Mouse (Mus musculus) layer of hippocampus, adult 8-10 months (tissue): ENCODE measurements around the gene Arpin. TPM values are rescaled to one million over a fixed set of nuclear protein-coding genes. Genes with fewer than 3 reads are reported as not detected.

Experiments used
- DNase-seq, 2 experiments: peaks; one replicate each; pipeline ENCODE4 v3.0.0; 2022; ENCODE audit warnings: low spot score in 2 of 2
- total RNA-seq, 4 experiments: library from RNA; stranded (reverse); gene quantifications; 2 replicates each; pipeline ENCODE4 v1.2.4; 2022

The Arpin gene
- 10 to 100 TPM; 12.5 to 17.1 (median 15.3) TPM for total RNA-seq

- DNase-seq = peak in 1 of 2 experiments; percentile 34
These were observed at the start of gene Arpin for GRCm38 (mm10) chr7:79934862-79935510. Gene Arpin (minus strand): TSS chr7:79935359.

GRCm38 (mm10) chr7:79975316-79975715, 40.2 kb upstream of the Arpin start:
- DNase-seq = no peak

GRCm38 (mm10) chr7:79972195-79972594, 37.0 kb upstream of the Arpin start:
- DNase-seq = no peak

GRCm38 (mm10) chr7:79970336-79970735, 35.2 kb upstream of the Arpin start:
- no peak for DNase-seq

- no peak for DNase-seq
These were observed 33.2 kb upstream of the Arpin start for GRCm38 (mm10) chr7:79968326-79968725.

- no peak for DNase-seq
These were observed 26.4 kb upstream of the Arpin start for GRCm38 (mm10) chr7:79961600-79961999.

- DNase-seq = no peak
These were observed 21.0 kb upstream of the Arpin start for GRCm38 (mm10) chr7:79956131-79956530.

- no peak for DNase-seq
These were observed 19.7 kb upstream of the Arpin start for GRCm38 (mm10) chr7:79954890-79955289.

- no peak for DNase-seq
These were observed 15.9 kb upstream of the Arpin start for GRCm38 (mm10) chr7:79951038-79951437.

- DNase-seq = no peak
These were observed 15.1 kb upstream of the Arpin start for GRCm38 (mm10) chr7:79950236-79950635.

- DNase-seq = no peak
These were observed 499 bp upstream of the Arpin start for GRCm38 (mm10) chr7:79935511-79936205.

GRCm38 (mm10) chr7:79934461-79934860, 698 bp downstream of the Arpin start:
- DNase-seq = no peak

- no peak for DNase-seq
These were observed 6.6 kb downstream of the Arpin start for GRCm38 (mm10) chr7:79928516-79929052.

GRCm38 (mm10) chr7:79920344-79920983, 14.7 kb downstream of the Arpin start, which contains the start of gene Ap3s2:
Gene Ap3s2 (minus strand): TSS chr7:79920649.
- DNase-seq = peak; percentile 88 to 92

GRCm38 (mm10) chr7:79914556-79914955, 20.6 kb downstream of the Arpin start:
- no peak for DNase-seq

GRCm38 (mm10) chr7:79907356-79907755, 27.8 kb downstream of the Arpin start:
- DNase-seq = no peak

- DNase-seq = no peak
These were observed 28.2 kb downstream of the Arpin start for GRCm38 (mm10) chr7:79906914-79907313.

GRCm38 (mm10) chr7:79905193-79905592, 30.0 kb downstream of the Arpin start:
- no peak for DNase-seq

GRCm38 (mm10) chr7:79903160-79903792, 31.9 kb downstream of the Arpin start:
- no peak for DNase-seq

GRCm38 (mm10) chr7:79900753-79901152, 34.4 kb downstream of the Arpin start:
- no peak for DNase-seq

GRCm38 (mm10) chr7:79895225-79895624, 39.9 kb downstream of the Arpin start:
- no peak for DNase-seq

GRCm38 (mm10) chr7:79894790-79895189, 40.4 kb downstream of the Arpin start:
- no peak for DNase-seq
